Mouse (Mus musculus) limb, embryonic 13.5 days (tissue): ENCODE measurements at regions not wholly inside any gene's neighbourhood (a gene's known extent, or its start where the extent isn't known, plus 50 kb on each side); places are given as distances from the start of the nearest gene placed in this dataset.

Experiments used
- ATAC-seq: fragments of 200-750 bp; cut with Nextera tagmentation; 2 replicates; pipeline ENCODE4 v1.8.0; 2017; ENCODE audit warnings: low read depth, moderate number of reproducible peaks, moderate TSS enrichment; ENCODE audit not compliant: low FRiP score
- H3K27ac ChIP-seq: fragments of 300-500 bp; sonication (generic); 2 replicates; pipeline ENCODE4 v1.5.1; 2015; ENCODE audit warnings: inconsistent platforms, mild to moderate bottlenecking, moderate library complexity
- H3K27me3 ChIP-seq: fragments of 300-500 bp; sonication (generic); 2 replicates; pipeline ENCODE4 v1.6.1; 2015; ENCODE audit warnings: mild to moderate bottlenecking, inconsistent platforms
- H3K36me3 ChIP-seq: fragments of 300-500 bp; sonication (generic); 2 replicates; pipeline ENCODE4 v1.6.1; 2015; ENCODE audit warnings: inconsistent platforms, mild to moderate bottlenecking, moderate library complexity
- H3K4me1 ChIP-seq: fragments of 300-500 bp; sonication (generic); 2 replicates; pipeline ENCODE4 v1.6.1; 2015; ENCODE audit warnings: inconsistent platforms
- H3K4me2 ChIP-seq: fragments of 300-500 bp; sonication (generic); replicated peaks from 2 replicates; pipeline ENCODE4 v1.6.1; 2015; ENCODE audit warnings: inconsistent platforms, mild to moderate bottlenecking, moderate library complexity
- H3K4me3 ChIP-seq: fragments of 300-500 bp; sonication (generic); 2 replicates; pipeline ENCODE4 v1.5.1; 2015; ENCODE audit warnings: moderate library complexity, mild to moderate bottlenecking, inconsistent platforms
- H3K9ac ChIP-seq: fragments of 300-500 bp; sonication (generic); 2 replicates; pipeline ENCODE4 v1.6.1; 2015; ENCODE audit warnings: mild to moderate bottlenecking, inconsistent platforms
- H3K9me3 ChIP-seq: fragments of 300-500 bp; sonication (generic); 2 replicates; pipeline ENCODE4 v1.6.1; 2016; ENCODE audit warnings: inconsistent platforms
- WGBS: fragments of 180-500 bp; shearing (Covaris S2); methylation state at CpG from one replicate; pipeline ENCODE4 v1.1.7; 2015; 5-methylcytosine and 5-hydroxymethylcytosine counted together

DNA sequence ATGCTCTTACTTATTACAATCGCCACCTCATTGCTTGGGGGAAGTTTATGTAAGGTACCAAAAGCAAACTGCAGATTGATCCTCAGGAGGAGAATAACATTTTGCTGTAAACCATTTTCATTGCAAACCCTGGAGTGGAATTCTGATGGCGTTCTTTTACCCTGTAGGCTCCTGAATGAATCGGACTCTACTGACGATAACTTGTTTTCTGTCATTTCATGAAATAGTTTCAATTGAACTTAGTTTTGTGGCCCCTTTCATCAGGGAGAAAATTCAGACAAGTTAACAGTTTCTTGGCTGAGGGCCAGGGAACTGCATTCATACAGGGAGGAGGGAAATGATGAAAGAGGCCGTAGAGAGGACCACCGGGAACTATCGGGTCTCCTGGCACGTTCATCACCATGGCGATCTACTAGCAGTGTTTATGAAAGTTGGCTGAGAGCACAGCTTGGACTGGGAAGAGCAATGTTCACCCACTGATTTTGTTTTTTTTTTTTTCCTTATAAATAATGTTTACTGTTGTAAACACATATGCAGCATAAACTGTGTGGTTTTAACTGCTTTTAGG lies 266.7 kb downstream of the Stim2 start:
- WGBS: 25% methylated on average over 9 of the region's 9 CpGs
- Histone ChIP-seq H3K27ac (no peak overlapping the region), H3K4me1 (peaks cover 10% of the 10 kb centered on the region; the same call in 1 of the 2 replicates), H3K9ac (no peak overlapping the region), H3K4me3 (no peak overlapping the region), H3K9me3 (no peaks in the 10 kb centered on the region), H3K4me2 (peak overlapping the region; percentile 40), H3K27me3 (peaks cover 4% of the 10 kb centered on the region; the same call in 1 of the 2 replicates), H3K36me3 (no peaks in the 10 kb centered on the region)
- peak; percentile 75; the same call in 1 of the 2 replicates for ATAC-seq

DNA sequence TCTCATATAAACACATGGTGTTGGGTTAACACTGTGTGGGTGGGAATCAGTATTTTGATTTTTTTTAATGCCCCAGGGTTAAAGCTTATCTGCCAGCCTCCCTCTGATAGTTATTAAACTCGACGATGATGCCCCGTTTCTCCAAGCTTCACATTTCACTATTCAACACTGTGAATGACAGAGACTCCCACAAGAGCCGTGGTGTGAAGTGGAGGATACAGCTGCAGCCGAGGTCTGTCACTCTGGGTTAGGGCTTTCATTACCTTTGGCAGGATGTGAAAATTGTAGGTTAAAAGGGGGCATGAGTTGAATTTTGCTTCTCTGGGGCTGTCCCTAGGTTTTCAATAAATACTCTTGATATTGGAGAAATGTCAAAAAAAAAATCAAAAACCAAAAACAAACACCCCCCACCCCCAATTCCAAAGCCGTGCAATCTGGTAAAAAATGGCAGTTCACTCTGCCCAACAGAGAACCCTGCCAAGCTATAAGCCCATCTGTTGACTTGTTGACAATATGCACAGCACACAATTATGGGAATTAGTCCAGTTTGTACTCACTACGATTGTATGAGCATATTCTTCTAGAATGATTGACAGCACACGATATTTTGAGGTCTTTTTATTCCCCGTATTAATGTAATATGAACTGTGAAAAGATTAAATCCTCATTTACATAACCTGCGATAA lies 269.7 kb downstream of the Stim2 start:
- H3K27ac ChIP-seq: no peak overlapping the region
- ATAC-seq: no peak
- WGBS: 77% methylated on average over 10 of the region's 10 CpGs
- no peaks in the 10 kb centered on the region for H3K9me3 ChIP-seq
- H3K36me3 ChIP-seq: no peaks in the 10 kb centered on the region
- no peak overlapping the region for H3K4me3 ChIP-seq
- H3K9ac ChIP-seq: no peak overlapping the region
- H3K4me1 ChIP-seq: peaks cover 10% of the 10 kb centered on the region; the same call in 1 of the 2 replicates
- no peaks in the 10 kb centered on the region for H3K27me3 ChIP-seq
- no peak overlapping the region for H3K4me2 ChIP-seq

DNA sequence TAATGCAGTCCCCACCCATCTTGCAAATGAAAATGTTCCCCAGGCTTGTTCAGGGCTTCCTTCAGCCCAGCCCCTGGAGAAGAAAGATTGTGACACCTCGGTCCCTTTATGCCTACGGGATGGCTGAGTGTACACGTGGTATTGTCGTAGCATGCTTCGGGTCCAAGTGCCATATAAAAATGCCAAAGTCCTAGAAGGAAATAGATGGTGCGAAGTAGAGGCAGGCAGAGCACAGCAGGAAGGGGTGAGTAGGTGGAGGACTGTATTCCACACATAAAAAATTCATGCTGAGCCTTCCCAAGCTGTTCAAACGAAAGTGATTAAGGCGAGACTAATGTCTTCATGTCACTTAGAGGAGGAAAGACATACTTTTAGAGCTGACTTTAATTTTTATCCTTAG lies 281.1 kb downstream of the Stim2 start:
- Histone ChIP-seq H3K27me3 (no peaks in the 10 kb centered on the region), H3K9me3 (no peaks in the 10 kb centered on the region), H3K36me3 (no peaks in the 10 kb centered on the region), H3K4me3 (no peak overlapping the region), H3K4me1 (peaks cover 11% of the 10 kb centered on the region), H3K9ac (no peak overlapping the region), H3K27ac (no peak overlapping the region), H3K4me2 (no peak overlapping the region)
- WGBS: 25% methylated on average over 8 of the region's 8 CpGs
- no peak for ATAC-seq

DNA sequence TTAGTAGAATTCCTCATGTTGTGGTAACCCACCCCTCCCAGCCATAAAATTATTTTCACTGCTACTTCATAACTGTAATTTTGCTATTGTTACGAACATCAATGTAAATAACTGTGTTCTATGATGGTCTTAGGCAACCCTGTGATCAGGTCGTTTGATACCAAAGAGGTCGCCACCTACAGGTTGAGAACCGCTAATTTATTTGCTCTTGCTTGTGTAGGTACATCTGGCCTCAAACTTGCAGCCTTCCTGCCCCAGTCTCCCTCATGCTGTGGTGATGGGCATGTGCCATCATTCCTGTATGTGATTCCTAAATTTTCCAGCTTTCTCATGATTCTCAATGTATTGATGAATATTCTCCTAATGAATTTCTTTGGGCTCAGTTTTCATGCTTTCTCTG lies 282.4 kb downstream of the Stim2 start:
- H3K27me3 ChIP-seq: no peaks in the 10 kb centered on the region
- ATAC-seq: peak; percentile 51
- H3K4me3 ChIP-seq: no peak overlapping the region
- no peaks in the 10 kb centered on the region for H3K36me3 ChIP-seq
- H3K9ac ChIP-seq: no peak overlapping the region
- H3K4me1 ChIP-seq: peaks cover 11% of the 10 kb centered on the region
- no peak overlapping the region for H3K4me2 ChIP-seq
- 31% methylated on average over 4 of the region's 4 CpGs for WGBS
- no peaks in the 10 kb centered on the region for H3K9me3 ChIP-seq
- no peak overlapping the region for H3K27ac ChIP-seq

GRCm38 (mm10) chr5:54281121-54281520 lies 282.8 kb downstream of the Stim2 start:
- no peak overlapping the region for H3K4me2 ChIP-seq
- H3K27me3 ChIP-seq: no peaks in the 10 kb centered on the region
- ATAC-seq: peak; percentile 90
- H3K4me3 ChIP-seq: no peak overlapping the region
- H3K4me1 ChIP-seq: peaks cover 11% of the 10 kb centered on the region
- no peak overlapping the region for H3K27ac ChIP-seq
- no peak overlapping the region for H3K9ac ChIP-seq
- H3K36me3 ChIP-seq: no peaks in the 10 kb centered on the region
- 10% methylated on average over 4 of the region's 4 CpGs for WGBS
- no peaks in the 10 kb centered on the region for H3K9me3 ChIP-seq

- no peak overlapping the region for H3K27ac ChIP-seq
- 0 out of 2 replicates have a peak overlapping the region, but pooled peaks have one; percentile 7 for H3K4me2 ChIP-seq
- no peaks in the 10 kb centered on the region for H3K36me3 ChIP-seq
- WGBS: 22% methylated on average over 12 of the region's 12 CpGs
- H3K27me3 ChIP-seq: no peaks in the 10 kb centered on the region
- no peaks in the 10 kb centered on the region for H3K4me1 ChIP-seq
- H3K4me3 ChIP-seq: no peak overlapping the region
- H3K9ac ChIP-seq: no peak overlapping the region
- no peaks in the 10 kb centered on the region for H3K9me3 ChIP-seq
- ATAC-seq: no peak
Measured at GRCm38 (mm10) chr5:54290372-54291080, 292.2 kb downstream of the Stim2 start.

DNA sequence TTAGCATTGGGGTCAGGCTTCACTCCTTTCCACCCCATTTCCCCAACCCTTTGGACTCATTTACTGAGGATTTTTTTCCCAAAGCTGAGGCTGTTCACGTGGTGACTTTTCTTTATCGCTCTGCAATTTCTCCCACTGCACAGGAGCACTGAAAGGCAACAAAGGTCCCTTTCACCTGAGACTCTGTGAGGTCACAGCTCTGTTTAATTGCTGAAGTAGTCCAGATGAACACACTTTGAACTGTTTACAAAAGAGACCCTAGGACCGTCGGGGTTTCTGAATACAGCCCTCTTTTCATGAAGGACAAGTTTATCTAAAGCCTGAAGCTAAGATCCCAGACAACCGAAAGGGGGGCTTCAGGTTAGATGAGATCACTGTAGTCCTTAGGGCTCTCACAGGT lies 293.6 kb downstream of the Stim2 start:
- no peaks in the 10 kb centered on the region for H3K4me1 ChIP-seq
- no peak overlapping the region for H3K4me2 ChIP-seq
- no peaks in the 10 kb centered on the region for H3K9me3 ChIP-seq
- H3K27ac ChIP-seq: no peak overlapping the region
- no peak overlapping the region for H3K4me3 ChIP-seq
- H3K36me3 ChIP-seq: no peaks in the 10 kb centered on the region
- H3K27me3 ChIP-seq: no peaks in the 10 kb centered on the region
- 52% methylated on average over 5 of the region's 5 CpGs for WGBS
- ATAC-seq: 0 out of 2 replicates have a peak, but pooled peaks have one; percentile 40
- H3K9ac ChIP-seq: no peak overlapping the region

DNA sequence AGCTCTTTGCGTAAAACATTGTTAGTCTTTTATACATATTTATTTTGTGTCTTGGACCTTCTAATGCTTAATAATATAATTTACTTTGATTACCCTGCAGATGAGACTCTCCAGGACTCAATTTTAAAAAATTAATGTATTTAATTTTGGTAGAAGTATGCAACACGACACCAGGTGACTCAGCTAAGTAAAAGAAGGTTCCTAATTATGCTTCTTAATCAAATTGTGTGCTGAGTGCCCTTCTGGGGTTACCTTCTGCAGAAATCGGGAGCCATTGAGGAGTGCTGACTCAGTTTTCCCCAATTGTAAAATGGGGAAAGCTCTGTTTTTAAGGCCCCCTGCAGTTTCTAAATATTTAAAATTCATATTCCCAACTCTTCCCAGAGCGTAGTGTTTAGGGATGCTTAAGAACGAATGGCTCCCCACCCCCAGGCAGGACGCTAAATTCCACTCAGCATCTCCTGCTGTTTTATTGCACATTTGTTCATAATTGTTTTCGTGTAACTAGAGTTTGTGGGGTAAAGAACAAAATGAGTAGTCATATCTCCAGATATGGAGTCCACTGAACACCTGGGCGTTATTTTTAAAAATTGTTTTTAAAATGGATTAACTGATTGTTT lies 315.5 kb downstream of the Stim2 start:
- Histone ChIP-seq H3K4me1 (no peaks in the 10 kb centered on the region), H3K27me3 (no peaks in the 10 kb centered on the region), H3K4me2 (no peak overlapping the region), H3K4me3 (no peak overlapping the region), H3K36me3 (no peaks in the 10 kb centered on the region), H3K9me3 (no peaks in the 10 kb centered on the region), H3K27ac (no peak overlapping the region), H3K9ac (no peak overlapping the region)
- 42% methylated on average over 8 of the region's 8 CpGs for WGBS
- ATAC-seq: no peak

GRCm38 (mm10) chr5:54330415-54330814 lies 332.1 kb downstream of the Stim2 start:
- 85% methylated on average over 2 of the region's 2 CpGs for WGBS
- H3K27me3 ChIP-seq: no peaks in the 10 kb centered on the region
- no peaks in the 10 kb centered on the region for H3K36me3 ChIP-seq
- ATAC-seq: no peak
- H3K27ac ChIP-seq: no peak overlapping the region
- no peak overlapping the region for H3K9ac ChIP-seq
- H3K4me2 ChIP-seq: no peak overlapping the region
- no peak overlapping the region for H3K4me3 ChIP-seq
- H3K4me1 ChIP-seq: no peaks in the 10 kb centered on the region
- no peaks in the 10 kb centered on the region; the same call in 1 of the 2 replicates for H3K9me3 ChIP-seq

DNA sequence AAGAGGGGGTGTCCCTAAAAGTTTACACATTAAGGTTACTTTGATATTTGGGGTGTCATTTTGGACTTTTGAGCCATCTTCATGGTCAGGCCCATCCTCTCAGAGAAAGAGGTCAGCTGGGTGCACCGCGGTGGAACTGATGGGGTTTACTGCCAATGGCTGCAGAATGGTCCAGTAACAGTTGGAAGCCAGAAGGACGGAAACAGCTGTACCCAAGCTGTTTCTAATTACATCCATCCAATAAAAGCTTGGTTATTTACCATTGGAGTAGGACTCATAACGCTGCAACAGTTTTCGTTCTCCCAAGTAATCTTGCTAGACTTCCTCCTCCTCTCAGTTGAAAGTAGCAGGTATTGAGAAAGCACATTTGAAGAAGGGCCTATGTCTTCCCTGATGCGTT lies 344.7 kb downstream of the Stim2 start:
- peak; percentile 67 for ATAC-seq
- WGBS: 16% methylated on average over 6 of the region's 6 CpGs
- Histone ChIP-seq H3K4me2 (0 out of 2 replicates have a peak overlapping the region, but pooled peaks have one; percentile 16), H3K9me3 (no peaks in the 10 kb centered on the region), H3K4me3 (no peak overlapping the region), H3K36me3 (no peaks in the 10 kb centered on the region), H3K9ac (no peak overlapping the region), H3K27me3 (no peaks in the 10 kb centered on the region; the same call in 1 of the 2 replicates), H3K27ac (no peak overlapping the region), H3K4me1 (peaks cover 10% of the 10 kb centered on the region)

DNA sequence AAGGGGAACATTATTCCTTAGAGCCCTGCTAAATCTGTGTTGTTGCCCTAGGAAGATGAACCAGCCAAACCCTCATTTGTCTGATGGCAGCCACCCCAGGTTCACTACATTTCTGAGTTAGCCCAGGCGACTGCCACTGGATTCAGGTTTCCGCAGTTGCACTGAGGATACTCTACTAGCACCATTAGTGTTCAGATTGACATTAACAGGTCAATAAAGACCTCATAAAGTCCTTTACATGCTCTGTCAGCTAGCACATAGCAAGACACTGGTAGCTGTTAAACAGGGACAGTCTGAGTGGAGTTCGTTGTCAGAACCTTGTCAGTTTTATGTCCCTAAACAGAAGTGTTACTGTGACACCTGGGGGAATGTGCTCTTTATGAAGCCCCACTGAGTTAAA lies 345.1 kb downstream of the Stim2 start:
- Histone ChIP-seq H3K9ac (no peak overlapping the region), H3K4me3 (no peak overlapping the region), H3K36me3 (no peaks in the 10 kb centered on the region), H3K27ac (no peak overlapping the region), H3K9me3 (no peaks in the 10 kb centered on the region), H3K4me2 (0 out of 2 replicates have a peak overlapping the region, but pooled peaks have one; percentile 16), H3K4me1 (peaks cover 10% of the 10 kb centered on the region), H3K27me3 (no peaks in the 10 kb centered on the region; the same call in 1 of the 2 replicates)
- peak; percentile 73 for ATAC-seq
- 15% methylated on average over 3 of the region's 3 CpGs for WGBS
